Mouse (Mus musculus) hindbrain, embryonic 14.5 days (tissue): Measurements from ENCODE around the gene Cfap43. TPM values are rescaled to one million over a fixed set of nuclear protein-coding genes. Genes with fewer than 3 reads are reported as not detected.

Source experiments
- ATAC-seq: fragments of 200-750 bp; cut with Nextera tagmentation; 2 replicates; pipeline ENCODE4 v1.8.0; 2017; ENCODE audit warnings: moderate number of reproducible peaks, mild to moderate bottlenecking, moderate TSS enrichment, moderate library complexity; ENCODE audit not compliant: low FRiP score
- DNase-seq: peaks from one replicate; pipeline ENCODE4 v3.0.0-alpha.2; 2015; ENCODE audit warnings: low spot score
- H3K27ac ChIP-seq: fragments of 300-500 bp; sonication (generic); 2 replicates; pipeline ENCODE4 v1.5.1; 2014; ENCODE audit warnings: mild to moderate bottlenecking, moderate library complexity
- H3K27me3 ChIP-seq: fragments of 300-500 bp; sonication (generic); 2 replicates; pipeline ENCODE4 v1.6.1; 2014; ENCODE audit warnings: mild to moderate bottlenecking, low read length, mixed read lengths; ENCODE audit not compliant: control insufficient read depth, insufficient read depth
- H3K36me3 ChIP-seq: fragments of 300-500 bp; sonication (generic); replicated peaks from 2 replicates; pipeline ENCODE4 v1.6.1; 2014; ENCODE audit not compliant: control insufficient read depth, insufficient read depth
- H3K4me1 ChIP-seq: fragments of 300-500 bp; sonication (generic); replicated peaks from 2 replicates; pipeline ENCODE4 v1.6.1; 2014; ENCODE audit warnings: antibody characterized with exemption, low read length, mixed read lengths; ENCODE audit not compliant: control insufficient read depth, insufficient read depth
- H3K4me2 ChIP-seq: fragments of 300-500 bp; sonication (generic); replicated peaks from 2 replicates; pipeline ENCODE4 v1.6.1; 2014; ENCODE audit warnings: mild to moderate bottlenecking, moderate library complexity
- H3K4me3 ChIP-seq: fragments of 300-500 bp; sonication (generic); replicated peaks from 2 replicates; pipeline ENCODE4 v1.5.1; 2014; ENCODE audit warnings: mild to moderate bottlenecking, low read length
- H3K9ac ChIP-seq: fragments of 300-500 bp; sonication (generic); 2 replicates; pipeline ENCODE4 v1.6.1; 2014
- H3K9me3 ChIP-seq: fragments of 300-500 bp; sonication (generic); 2 replicates; pipeline ENCODE4 v1.6.1; 2016; ENCODE audit warnings: low read length; ENCODE audit not compliant: control insufficient read depth
- WGBS: fragments of 180-500 bp; shearing (Covaris S2); extraction: QIAGEN DNeasy Blood & Tissue Kit; methylation state at CpG from one replicate; pipeline ENCODE4 v1.1.7; 2014; 5-methylcytosine and 5-hydroxymethylcytosine counted together
- polyA plus RNA-seq: library from polyadenylated mRNA; unstranded; fragments of >200 nt; fragmentation: Nextera tagmentation; extraction: Ambion mirVana; gene quantifications from 2 replicates; pipeline ENCODE4 v1.2.1, GENCODE M21; 2014

The Cfap43 gene
- polyA plus RNA-seq, 1 experiment from 2014 or later, result 4.2 TPM

- ATAC-seq (peak; percentile 21; the same call in 1 of the 2 replicates), DNase-seq (no peak)
- Histone ChIP-seq H3K4me2 (no peak overlapping the region), H3K27me3 (no peaks in the 10 kb centered on the region), H3K36me3 (no peaks in the 10 kb centered on the region), H3K9me3 (no peaks in the 10 kb centered on the region), H3K27ac (no peak overlapping the region), H3K4me3 (no peak overlapping the region), H3K9ac (no peak overlapping the region), H3K4me1 (no peaks in the 10 kb centered on the region)
- WGBS, result 65% methylated on average over 9 of the region's 9 CpGs
Measured at GRCm38 (mm10) chr19:47882882-47883254, 36.2 kb downstream of the Cfap43 start.

GRCm38 (mm10) chr19:47882151-47882881, 36.8 kb downstream of the Cfap43 start:
- no peaks in the 10 kb centered on the region for H3K36me3 ChIP-seq
- DNase-seq (peak; percentile 90), ATAC-seq (peak; percentile 68; the same call in 1 of the 2 replicates)
- H3K9me3 ChIP-seq, result no peaks in the 10 kb centered on the region
- no peak overlapping the region for H3K4me2 ChIP-seq
- no peak overlapping the region for H3K9ac ChIP-seq
- H3K4me1 ChIP-seq, result no peaks in the 10 kb centered on the region
- 25% methylated on average over 11 of the region's 11 CpGs for WGBS
- H3K4me3 ChIP-seq, result no peak overlapping the region
- H3K27ac ChIP-seq, result no peak overlapping the region
- no peaks in the 10 kb centered on the region for H3K27me3 ChIP-seq

GRCm38 (mm10) chr19:47881538-47881937, 37.5 kb downstream of the Cfap43 start:
- no peak overlapping the region for H3K27ac ChIP-seq
- DNase-seq, result no peak
- no peak overlapping the region for H3K4me3 ChIP-seq
- ATAC-seq, result no peak
- no peaks in the 10 kb centered on the region for H3K36me3 ChIP-seq
- WGBS, result 86% methylated on average over 7 of the region's 7 CpGs
- H3K4me2 ChIP-seq, result no peak overlapping the region
- no peaks in the 10 kb centered on the region for H3K9me3 ChIP-seq
- H3K27me3 ChIP-seq, result no peaks in the 10 kb centered on the region
- H3K9ac ChIP-seq, result no peak overlapping the region
- no peaks in the 10 kb centered on the region for H3K4me1 ChIP-seq

- 73% methylated on average over 15 of the region's 15 CpGs for WGBS
- ATAC-seq (no peak), DNase-seq (no peak)
- Histone ChIP-seq H3K27ac (no peak overlapping the region), H3K27me3 (no peaks in the 10 kb centered on the region), H3K4me3 (no peak overlapping the region), H3K4me2 (no peak overlapping the region), H3K9ac (no peak overlapping the region), H3K4me1 (no peaks in the 10 kb centered on the region), H3K36me3 (no peaks in the 10 kb centered on the region), H3K9me3 (no peaks in the 10 kb centered on the region)
Measured at GRCm38 (mm10) chr19:47876252-47876651, 42.8 kb downstream of the Cfap43 start.

- ATAC-seq (no peak), DNase-seq (no peak)
Measured at GRCm38 (mm10) chr19:47871515-47871914, 47.6 kb downstream of the Cfap43 start.

GRCm38 (mm10) chr19:47870102-47870666, 48.9 kb downstream of the Cfap43 start:
- H3K4me3 ChIP-seq, result no peak overlapping the region
- H3K27me3 ChIP-seq, result no peaks in the 10 kb centered on the region
- H3K27ac ChIP-seq, result no peak overlapping the region
- H3K36me3 ChIP-seq, result no peaks in the 10 kb centered on the region
- H3K4me2 ChIP-seq, result no peak overlapping the region
- WGBS, result 79% methylated on average over 7 of the region's 7 CpGs
- H3K9ac ChIP-seq, result no peak overlapping the region
- DNase-seq (no peak), ATAC-seq (no peak)
- no peaks in the 10 kb centered on the region for H3K9me3 ChIP-seq
- peaks cover 4% of the 10 kb centered on the region; the same call in 1 of the 2 replicates for H3K4me1 ChIP-seq

More at GRCm38 (mm10) chr19:47871515-47871914, 47.6 kb downstream of the Cfap43 start:
- Histone ChIP-seq H3K9me3 (no peaks in the 10 kb centered on the region), H3K4me1 (no peaks in the 10 kb centered on the region), H3K36me3 (no peaks in the 10 kb centered on the region), H3K4me2 (no peak overlapping the region), H3K9ac (no peak overlapping the region), H3K4me3 (no peak overlapping the region), H3K27ac (no peak overlapping the region), H3K27me3 (no peaks in the 10 kb centered on the region)
- 27% methylated on average over 10 of the region's 10 CpGs for whole genome bisulfite sequencing

- H3K27ac ChIP-seq, result no peak overlapping the region
- WGBS, result 69% methylated on average over 3 of the region's 3 CpGs
- DNase-seq, result no peak
- no peaks in the 10 kb centered on the region for H3K27me3 ChIP-seq
- no peak overlapping the region for H3K9ac ChIP-seq
- peaks cover 10% of the 10 kb centered on the region; the same call in 1 of the 2 replicates for H3K4me1 ChIP-seq
- ATAC-seq, result no peak
- no peak overlapping the region for H3K4me3 ChIP-seq
- no peak overlapping the region for H3K4me2 ChIP-seq
- no peaks in the 10 kb centered on the region for H3K9me3 ChIP-seq
- no peaks in the 10 kb centered on the region for H3K36me3 ChIP-seq
Measured at GRCm38 (mm10) chr19:47869516-47869915, 49.6 kb downstream of the Cfap43 start.

- WGBS, result 72% methylated on average over 4 of the region's 4 CpGs
- Histone ChIP-seq H3K36me3 (no peaks in the 10 kb centered on the region), H3K27me3 (no peaks in the 10 kb centered on the region), H3K4me1 (peaks cover 10% of the 10 kb centered on the region; the same call in 1 of the 2 replicates), H3K4me3 (no peak overlapping the region), H3K4me2 (no peak overlapping the region), H3K27ac (no peak overlapping the region), H3K9ac (no peak overlapping the region), H3K9me3 (no peaks in the 10 kb centered on the region)
- DNase-seq (no peak), ATAC-seq (no peak)
Measured at GRCm38 (mm10) chr19:47868951-47869350, 50.1 kb downstream of the Cfap43 start.

GRCm38 (mm10) chr19:47867628-47868175, 51.4 kb downstream of the Cfap43 start:
- Histone ChIP-seq H3K36me3 (peaks cover 5% of the 10 kb centered on the region; the same call in 1 of the 2 replicates), H3K4me2 (no peak overlapping the region), H3K4me1 (peaks cover 10% of the 10 kb centered on the region; the same call in 1 of the 2 replicates), H3K9me3 (no peaks in the 10 kb centered on the region), H3K27ac (no peak overlapping the region), H3K9ac (no peak overlapping the region), H3K27me3 (no peaks in the 10 kb centered on the region), H3K4me3 (no peak overlapping the region)
- WGBS, result 72% methylated on average over 4 of the region's 4 CpGs
- no peak for ATAC-seq
- DNase-seq, result no peak
